Mouse (Mus musculus) left cerebral cortex, postnatal 14 days (tissue): Measurements from ENCODE around the gene Hist2h2ab. TPM values are rescaled to one million over a fixed set of nuclear protein-coding genes. Genes with fewer than 3 reads are reported as not detected.
"Not testable (repeated sequence)": the region's sequence is repeated elsewhere in the genome, so short reads cannot be mapped to it uniquely, and the experiment has no call there.

Experiments used
- DNase-seq, 2 experiments: peaks; one replicate each; pipeline ENCODE4 v3.0.0; 2021 to 2022; ENCODE audit warnings: low spot score in 2 of 2, mixed read lengths in 1 of 2
- intact Hi-C: fragments of 180-260 bp; cut with DNase I; formaldehyde crosslinking; loops from one replicate; pipeline ENCODE4 v1.15.1; 2025
- total RNA-seq, 2 experiments: library from RNA; stranded (reverse); gene quantifications; 2 replicates each; pipeline ENCODE4 v1.2.3; 2021

Hist2h2ab gene
- total RNA-seq, 2 experiments from 2014 or later = 7.4 to 11.7 TPM

DNA sequence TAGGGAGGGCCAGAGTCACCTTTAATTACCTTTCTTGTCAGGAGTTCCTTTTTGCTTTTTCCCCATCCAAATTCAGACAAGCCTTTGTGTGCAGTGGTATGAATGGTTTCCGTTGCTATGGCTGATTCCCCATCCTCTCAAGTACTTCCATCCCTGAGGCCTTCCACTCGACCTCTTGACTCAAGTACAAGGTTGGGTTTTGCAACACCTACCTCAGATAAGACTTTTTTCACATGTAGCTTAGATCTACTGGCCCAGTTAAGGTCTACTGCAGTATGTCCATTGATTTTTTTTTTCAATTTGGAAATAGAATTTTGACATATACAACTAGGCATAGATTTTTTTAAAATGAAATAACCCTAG, 12.1 kb downstream of the Hist2h2ab start:
- no peak for DNase-seq
- intact Hi-C loops = no loop called here

DNA sequence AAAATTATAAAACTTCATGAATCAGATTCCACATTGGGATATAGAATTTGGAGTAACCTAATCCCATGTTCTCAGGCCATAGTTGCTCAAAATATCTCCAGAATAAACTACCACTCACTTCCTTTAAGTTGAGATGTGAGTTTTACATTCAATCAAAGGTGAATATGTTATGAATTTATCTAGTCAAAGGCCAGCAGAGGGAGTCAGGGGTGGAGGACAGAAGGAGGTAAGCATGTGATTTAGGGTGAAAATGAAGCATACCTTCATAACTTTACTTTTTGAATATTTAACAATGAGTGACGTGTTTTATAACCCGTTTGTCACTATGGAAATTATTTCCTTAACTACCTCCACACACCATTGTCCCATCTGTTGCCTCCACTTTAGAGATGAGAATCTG, 15.2 kb downstream of the Hist2h2ab start:
- intact Hi-C loops = no loop called here

DNA sequence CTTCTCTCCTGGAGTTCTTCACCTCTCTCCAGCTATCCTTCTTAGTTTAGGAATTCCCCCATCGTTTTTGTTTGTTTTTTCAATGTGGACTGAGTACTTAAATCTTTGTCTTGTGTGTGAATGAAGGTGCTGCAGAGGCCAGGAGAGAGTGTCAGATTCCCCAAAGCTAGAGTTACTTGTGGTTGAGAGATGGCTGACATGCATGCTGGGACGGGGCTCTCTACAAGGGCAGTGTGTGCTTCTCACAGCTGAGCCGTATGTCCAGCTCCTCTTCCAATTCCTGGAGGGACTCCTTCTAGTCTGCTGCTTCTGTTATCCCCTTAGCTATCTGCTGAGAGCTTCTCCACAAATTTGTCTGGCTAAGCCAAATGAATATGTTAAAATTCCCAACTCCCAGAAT, 16.2 kb downstream of the Hist2h2ab start:
- intact Hi-C loops = no loop called here
- no peak for DNase-seq

More for the DNA sequence above, 15.2 kb downstream of the Hist2h2ab start:
- DNase-seq = no peak

DNA sequence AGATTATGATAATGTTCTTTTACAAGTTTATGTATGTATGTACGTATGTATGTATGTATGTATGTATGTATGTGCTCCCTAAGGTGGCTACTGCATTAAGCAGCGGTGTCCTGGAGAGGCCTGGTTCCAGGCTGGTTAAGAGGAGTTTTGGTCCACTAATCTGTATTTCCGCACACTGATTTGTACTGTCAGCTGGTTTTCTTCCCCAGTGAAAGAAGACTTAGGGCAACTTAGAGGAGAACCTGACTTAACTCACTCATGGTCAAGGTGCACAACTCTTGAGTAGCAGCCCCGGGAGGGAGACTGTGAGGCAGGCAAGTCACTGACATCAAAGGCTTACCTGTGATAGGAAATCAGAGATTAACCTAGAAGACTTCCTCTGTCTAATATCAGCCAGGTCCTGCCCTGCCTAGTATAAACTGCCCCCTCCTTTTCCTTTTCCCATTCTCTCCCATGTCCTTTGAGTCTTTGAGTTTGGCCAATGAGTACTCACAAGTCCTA, 17.2 kb downstream of the Hist2h2ab start:
- DNase-seq = no peak
- intact Hi-C loops = no loop called here

DNA sequence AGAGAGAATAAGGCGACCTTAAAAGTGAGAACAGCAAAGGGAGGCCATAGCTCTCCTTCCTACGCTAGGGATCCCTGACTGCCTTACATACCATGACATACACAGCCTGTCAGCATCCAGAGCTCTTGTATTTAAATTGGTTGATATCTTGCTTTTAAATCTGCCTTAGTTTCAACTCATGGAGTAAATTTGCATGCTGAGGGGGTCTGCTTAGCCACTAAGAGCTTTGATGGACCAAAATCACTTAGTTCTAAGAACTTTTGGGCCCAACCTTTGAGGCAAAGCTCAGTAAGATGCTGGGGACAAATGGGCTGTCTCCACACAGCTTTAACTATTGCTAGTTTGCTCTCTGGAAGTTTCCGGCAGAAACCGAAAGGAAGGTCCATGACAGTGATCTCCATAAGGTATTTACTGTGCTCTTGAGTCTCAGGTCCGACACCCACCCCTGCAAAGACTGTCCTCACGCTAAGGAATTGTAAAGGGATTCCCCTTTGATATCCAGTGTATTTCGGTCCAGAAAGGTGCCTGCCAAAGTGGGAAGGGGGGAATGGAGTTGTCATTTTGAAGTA, 17.8 kb downstream of the Hist2h2ab start:
- DNase-seq = no peak
- intact Hi-C loops = no loop called here

DNA sequence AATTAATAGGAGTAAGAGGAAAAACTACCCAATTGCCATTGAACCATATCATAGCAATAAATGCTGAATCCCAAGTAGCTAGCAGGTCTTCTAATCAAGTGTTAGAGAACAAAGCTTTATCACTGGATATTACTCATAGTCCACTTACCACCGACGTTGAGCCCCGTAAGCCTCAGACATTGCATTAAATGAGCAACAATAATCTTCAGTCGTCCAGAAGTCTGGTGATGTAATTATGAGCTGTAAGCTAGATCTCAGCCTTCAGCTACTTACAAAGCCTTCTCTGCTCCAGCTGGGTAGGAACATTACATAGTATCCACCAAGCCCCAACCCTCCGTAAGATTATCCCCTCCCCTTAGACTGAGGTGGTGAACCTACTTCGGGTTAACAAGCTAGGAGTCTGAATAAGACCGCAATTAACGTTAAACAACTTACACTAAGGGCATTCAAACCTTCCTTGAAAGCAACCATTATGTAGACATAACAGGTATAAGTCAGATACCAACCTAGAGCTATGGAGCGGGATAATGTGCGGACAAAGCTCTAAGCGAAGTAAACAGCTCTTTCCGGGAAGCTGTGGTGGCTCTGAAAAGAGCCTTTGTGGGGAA, 18.3 kb downstream of the Hist2h2ab start:
- intact Hi-C loops = no loop called here
- no peak for DNase-seq

DNA sequence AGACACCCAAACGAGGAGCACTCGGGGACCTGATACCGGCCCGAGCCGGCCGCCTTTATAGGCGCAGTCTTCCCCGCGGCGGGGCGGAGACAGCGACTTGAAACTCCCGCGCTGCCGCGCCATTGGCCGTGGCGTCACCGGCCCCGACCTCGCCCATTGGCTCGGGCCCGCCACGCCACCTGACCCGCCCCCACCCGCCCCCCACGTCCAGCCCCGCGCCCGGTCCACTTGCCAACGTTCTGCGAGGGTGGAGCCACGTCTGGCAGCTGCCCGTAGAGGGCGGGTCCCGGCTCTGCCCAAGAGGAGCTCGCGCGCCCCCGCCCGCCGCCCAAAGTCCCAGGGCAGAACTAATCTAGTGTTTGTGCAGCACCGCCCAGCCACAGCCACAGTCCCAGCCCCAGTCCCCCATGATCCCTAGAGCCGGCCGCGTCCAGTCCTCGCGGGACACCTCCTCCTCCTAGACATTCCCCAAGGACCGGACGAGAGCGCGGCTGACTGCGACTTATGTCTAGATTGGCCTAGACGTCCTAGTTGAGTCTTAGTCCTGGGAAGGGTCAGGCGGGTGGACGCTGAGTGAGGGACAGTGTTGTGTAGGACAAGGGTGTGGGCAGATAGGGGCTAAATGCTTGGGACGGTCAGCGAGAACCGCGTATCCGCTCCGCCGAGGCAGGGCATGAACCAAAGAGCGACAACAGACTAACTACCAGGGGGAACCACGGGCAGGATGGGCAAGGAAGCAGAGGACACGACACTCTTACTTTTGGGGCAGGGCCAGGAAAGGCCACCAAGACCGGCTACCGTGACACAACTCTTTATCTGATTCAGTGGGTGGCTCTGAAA, 19.5 kb downstream of the Hist2h2ab start, which contains the start of gene Hist2h3c2:
Gene Hist2h3c2 (minus strand): TSS at position 174 of the 840 bp plus-strand sequence.
- DNase-seq, intact Hi-C loops: not testable (repeated sequence)

DNA sequence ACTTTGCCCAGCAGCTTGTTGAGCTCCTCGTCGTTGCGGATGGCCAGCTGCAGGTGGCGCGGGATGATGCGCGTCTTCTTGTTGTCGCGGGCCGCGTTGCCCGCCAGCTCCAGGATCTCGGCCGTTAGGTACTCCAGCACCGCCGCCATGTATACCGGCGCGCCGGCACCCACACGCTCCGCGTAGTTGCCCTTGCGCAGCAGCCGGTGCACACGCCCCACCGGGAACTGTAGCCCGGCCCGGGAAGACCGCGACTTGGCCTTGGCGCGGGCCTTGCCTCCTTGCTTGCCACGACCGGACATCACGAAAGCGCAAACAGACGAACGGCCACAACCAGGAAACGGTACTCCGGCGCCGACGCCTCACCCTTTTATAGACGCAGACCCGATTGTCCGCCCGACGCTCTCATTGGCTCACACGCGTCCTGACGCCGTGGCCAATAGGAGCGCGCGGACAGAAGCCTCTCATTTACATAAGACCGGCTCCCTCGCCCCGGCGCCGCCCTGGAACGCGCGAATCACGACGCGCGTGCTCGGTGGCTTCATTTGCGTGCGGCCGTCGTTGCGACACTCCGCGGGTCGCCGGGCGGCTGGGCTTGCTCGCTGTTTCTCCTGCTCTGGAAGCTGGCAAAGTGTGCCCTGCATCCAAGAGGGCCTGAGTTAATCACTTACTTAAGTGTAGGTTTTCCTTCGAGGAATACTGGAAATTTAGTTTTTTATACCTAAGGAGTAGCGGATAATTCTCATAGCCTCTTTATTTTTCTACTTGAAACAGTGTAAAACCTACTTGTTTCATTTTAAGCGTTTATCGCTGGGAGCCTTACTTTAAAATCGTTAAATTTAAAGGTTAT, 20.5 kb downstream of the Hist2h2ab start, which contains the start of gene Hist2h2aa2:
Gene Hist2h2aa2 (minus strand): TSS at position 328 of the 850 bp plus-strand sequence.
- intact Hi-C loops = not testable (repeated sequence)
- DNase-seq = peak; percentile 95 to 99

DNA sequence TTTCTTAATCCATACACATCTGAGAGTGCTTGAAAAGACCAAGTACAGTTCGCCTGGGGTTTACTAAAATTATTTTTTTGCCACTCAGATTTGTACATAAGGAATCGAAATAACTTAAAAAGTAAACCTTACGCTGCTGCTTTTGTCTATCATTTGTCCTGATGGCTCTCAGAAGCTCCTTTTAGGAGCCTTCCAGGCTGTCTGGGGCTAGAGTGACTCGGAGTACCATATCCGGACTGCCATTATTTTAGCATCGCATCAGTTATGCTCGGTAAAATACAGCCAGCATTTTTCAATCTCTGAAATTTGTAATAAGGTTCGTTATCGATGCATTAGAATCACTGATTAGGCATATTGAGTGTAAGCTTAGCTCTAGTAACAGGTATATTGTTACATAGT, 21.1 kb downstream of the Hist2h2ab start:
- DNase-seq = no peak
- intact Hi-C loops = no loop called here

DNA sequence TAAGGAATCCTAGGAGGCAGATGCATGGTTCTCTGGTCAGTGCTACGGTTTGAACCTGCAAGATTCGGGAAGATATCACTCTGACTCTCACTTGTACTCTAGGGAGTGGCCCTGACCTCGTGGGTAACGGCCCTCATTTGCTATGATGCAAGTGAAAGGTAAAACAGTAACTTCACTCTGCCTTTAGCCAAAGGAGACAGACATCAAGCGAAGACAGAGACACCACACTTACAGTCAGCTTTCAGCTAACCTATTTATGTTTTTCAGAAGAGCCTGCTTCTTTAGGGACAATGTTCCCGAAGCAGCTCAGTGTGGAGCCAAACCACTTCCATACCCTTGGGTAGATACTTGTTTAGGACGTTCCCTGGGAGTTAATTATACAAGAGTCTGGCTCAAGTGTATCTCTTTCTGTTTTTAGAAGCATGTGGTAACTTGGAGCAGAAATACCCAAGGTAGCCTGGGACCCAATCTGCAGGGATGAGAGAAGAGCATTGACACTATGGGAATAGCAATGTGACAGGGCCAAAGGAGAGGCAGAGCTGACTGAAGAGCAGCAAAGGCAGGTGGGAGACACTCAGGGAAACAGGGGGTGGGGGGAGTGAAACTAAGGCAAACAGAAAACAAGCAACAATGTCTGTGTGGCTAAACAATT, 24.4 kb downstream of the Hist2h2ab start:
- intact Hi-C loops = no loop called here

DNA sequence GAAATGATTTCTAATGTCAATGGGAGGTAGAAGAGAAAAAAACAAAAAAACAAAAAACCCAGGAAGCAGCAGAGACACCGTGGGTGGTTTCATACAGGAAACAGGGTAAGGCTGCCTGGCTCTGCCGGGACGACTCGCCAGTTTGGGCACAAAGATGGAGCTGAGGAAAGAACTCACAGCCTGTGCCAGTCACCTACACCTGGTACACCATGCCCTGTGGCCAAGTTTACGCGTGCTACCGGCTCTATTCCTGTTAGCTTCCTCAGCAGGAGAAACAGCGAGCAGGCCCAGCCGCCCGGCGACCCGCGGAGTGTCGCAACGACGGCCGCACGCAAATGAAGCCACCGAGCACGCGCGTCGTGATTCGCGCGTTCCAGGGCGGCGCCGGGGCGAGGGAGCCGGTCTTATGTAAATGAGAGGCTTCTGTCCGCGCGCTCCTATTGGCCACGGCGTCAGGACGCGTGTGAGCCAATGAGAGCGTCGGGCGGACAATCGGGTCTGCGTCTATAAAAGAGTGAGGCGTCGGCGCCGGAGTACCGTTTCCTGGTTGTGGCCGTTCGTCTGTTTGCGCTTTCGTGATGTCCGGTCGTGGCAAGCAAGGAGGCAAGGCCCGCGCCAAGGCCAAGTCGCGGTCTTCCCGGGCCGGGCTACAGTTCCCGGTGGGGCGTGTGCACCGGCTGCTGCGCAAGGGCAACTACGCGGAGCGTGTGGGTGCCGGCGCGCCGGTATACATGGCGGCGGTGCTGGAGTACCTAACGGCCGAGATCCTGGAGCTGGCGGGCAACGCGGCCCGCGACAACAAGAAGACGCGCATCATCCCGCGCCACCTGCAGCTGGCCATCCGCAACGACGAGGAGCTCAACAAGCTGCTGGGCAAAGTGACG, 25.6 kb downstream of the Hist2h2ab start, which contains the start of gene Hist2h2aa1:
Gene Hist2h2aa1 (plus strand): TSS at position 495 of the 884 bp plus-strand sequence.
- peak; percentile 86 for DNase-seq
- intact Hi-C loops = not testable (repeated sequence)

More for the DNA sequence above, 24.4 kb downstream of the Hist2h2ab start:
- DNase-seq = no peak

DNA sequence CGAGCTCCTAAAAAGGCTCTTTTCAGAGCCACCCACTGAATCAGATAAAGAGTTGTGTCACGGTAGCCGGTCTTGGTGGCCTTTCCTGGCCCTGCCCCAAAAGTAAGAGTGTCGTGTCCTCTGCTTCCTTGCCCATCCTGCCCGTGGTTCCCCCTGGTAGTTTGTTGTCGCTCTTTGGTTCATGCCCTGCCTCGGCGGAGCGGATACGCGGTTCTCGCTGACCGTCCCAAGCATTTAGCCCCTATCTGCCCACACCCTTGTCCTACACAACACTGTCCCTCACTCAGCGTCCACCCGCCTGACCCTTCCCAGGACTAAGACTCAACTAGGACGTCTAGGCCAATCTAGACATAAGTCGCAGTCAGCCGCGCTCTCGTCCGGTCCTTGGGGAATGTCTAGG, 26.4 kb downstream of the Hist2h2ab start:
- DNase-seq, intact Hi-C loops: not testable (repeated sequence)

DNA sequence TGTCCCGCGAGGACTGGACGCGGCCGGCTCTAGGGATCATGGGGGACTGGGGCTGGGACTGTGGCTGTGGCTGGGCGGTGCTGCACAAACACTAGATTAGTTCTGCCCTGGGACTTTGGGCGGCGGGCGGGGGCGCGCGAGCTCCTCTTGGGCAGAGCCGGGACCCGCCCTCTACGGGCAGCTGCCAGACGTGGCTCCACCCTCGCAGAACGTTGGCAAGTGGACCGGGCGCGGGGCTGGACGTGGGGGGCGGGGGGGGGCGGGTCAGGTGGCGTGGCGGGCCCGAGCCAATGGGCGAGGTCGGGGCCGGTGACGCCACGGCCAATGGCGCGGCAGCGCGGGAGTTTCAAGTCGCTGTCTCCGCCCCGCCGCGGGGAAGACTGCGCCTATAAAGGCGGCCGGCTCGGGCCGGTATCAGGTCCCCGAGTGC, 26.8 kb downstream of the Hist2h2ab start, which contains the start of gene Hist2h3c1:
Gene Hist2h3c1 (plus strand): TSS at position 259 of the 430 bp plus-strand sequence.
- intact Hi-C loops, DNase-seq: not testable (repeated sequence)

DNA sequence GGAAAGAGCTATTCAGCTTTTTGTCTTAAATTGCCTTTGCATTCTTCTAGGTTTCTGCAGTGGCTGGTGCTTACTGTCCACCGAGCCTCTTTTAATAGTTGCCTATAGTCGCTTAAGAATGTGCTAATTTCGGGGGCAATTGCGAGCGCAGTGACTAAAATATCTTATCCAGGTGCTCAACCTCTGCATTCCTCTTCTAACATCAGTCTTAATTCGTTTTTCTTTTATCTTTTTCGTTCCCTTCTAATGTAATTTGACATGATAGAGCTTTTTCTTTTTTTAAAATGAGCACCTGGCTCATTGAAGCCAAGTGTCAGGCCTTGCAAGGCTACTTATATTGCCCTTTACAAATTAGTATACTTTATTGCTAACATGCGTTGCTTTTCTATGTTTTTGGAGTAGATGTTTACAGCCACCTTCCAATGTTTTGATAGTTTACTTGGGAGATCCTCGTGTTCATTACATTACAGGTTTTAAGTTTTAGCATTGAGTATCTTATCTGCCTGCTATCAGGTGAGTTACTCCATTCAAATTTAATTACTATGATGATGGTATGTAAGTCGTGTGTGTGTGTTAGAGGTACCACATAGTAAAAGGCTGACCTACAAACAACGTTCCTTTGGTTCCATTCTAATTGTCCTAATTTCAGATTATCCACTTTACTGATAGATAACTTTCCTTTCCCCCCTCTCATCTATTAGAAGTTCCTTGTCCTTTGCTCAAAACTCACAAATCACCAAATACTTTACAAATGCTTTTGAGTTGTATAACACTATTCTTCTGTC, 27.9 kb downstream of the Hist2h2ab start:
- intact Hi-C loops = no loop called here
- no peak for DNase-seq

DNA sequence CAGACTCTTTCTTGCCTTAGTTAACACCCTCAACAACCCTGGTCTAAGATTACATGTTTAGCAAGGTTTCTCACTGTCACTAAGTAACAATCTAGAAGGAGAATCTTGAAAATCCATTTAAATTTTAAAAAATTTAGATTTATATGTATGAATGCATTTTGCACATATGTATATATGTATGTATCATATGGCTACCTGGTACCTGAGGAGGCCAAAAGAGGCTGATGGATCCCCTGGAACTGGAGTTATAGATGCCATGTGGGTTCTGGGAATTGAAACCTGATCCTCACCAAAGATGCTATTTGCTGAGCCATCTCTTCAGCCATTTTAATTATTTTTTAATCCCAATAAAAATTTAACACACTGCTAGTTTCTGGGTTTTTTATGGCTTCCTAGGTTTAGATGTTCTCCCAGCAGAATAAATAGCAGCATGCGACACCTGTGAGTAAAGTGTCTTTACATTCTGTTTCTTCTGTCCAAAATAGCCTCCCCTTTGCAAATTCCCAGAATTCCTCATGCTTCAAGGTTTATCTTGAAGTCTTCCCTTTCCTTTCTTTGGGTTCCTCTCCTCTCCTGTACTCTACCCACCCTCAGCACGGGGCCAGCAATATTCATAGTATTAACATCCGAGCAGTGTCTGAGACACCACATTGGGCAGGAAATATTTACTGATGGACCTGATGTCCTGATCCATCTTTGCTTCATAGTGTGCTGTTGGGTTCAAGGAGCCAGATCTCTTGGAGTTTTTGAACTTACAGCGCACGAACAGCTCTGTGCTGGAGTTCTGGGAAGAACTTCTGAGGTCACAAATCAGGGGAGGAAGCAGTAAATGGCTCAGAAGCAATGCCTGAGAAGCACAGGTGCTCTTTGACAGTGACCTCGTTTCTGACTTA, 28.7 kb downstream of the Hist2h2ab start:
- intact Hi-C loops = no loop called here
- DNase-seq = no peak

DNA sequence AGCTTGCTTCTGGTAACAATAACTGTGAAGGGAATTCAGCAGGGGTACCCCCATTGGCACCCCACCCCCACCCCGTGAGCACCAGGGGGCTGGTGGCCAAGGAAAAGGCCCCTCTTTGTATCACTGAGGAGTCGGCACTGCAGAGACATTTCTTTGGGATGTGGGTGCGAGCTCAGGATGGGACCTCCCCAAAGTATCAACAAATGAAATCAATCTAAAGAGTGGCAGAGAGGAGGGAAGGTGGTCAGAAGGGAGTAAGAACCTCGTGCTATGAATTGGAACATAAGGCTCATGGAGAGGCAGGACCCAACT, 29.3 kb downstream of the Hist2h2ab start:
- DNase-seq = no peak
- intact Hi-C loops = no loop called here
